Mouse (Mus musculus) kidney, postnatal 0 days (tissue): Measurements from ENCODE around the gene Rgl1. TPM values are rescaled to one million over a fixed set of nuclear protein-coding genes. Genes with fewer than 3 reads are reported as not detected.
"Not testable (repeated sequence)": the region's sequence is repeated elsewhere in the genome, so short reads cannot be mapped to it uniquely, and the experiment has no call there.

ENCODE experiments used
- ATAC-seq: fragments of 200-750 bp; cut with Nextera tagmentation; replicated peaks from 2 replicates; pipeline ENCODE4 v1.8.0; 2017; ENCODE audit warnings: low read depth, moderate number of reproducible peaks, moderate TSS enrichment, moderate library complexity; ENCODE audit not compliant: low FRiP score
- DNase-seq: peaks from one replicate; pipeline ENCODE4 v3.0.0-alpha.2; 2016; ENCODE audit warnings: low spot score
- H3K27ac ChIP-seq: fragments of 300-500 bp; sonication (generic); 2 replicates; pipeline ENCODE4 v1.5.1; 2014; ENCODE audit warnings: mild to moderate bottlenecking
- H3K27me3 ChIP-seq: fragments of 300-500 bp; sonication (generic); 2 replicates; pipeline ENCODE4 v1.6.1; 2014; ENCODE audit warnings: low read length, mixed read lengths; ENCODE audit not compliant: insufficient read depth
- H3K36me3 ChIP-seq: fragments of 300-500 bp; sonication (generic); 2 replicates; pipeline ENCODE4 v1.6.1; 2014; ENCODE audit warnings: low read length, mixed read lengths; ENCODE audit not compliant: insufficient read depth
- H3K4me1 ChIP-seq: fragments of 300-500 bp; sonication (generic); replicated peaks from 2 replicates; pipeline ENCODE4 v1.6.1; 2014; ENCODE audit warnings: antibody characterized with exemption, low read length, mixed read lengths; ENCODE audit not compliant: insufficient read depth
- H3K4me2 ChIP-seq: fragments of 300-500 bp; sonication (generic); 2 replicates; pipeline ENCODE4 v1.6.1; 2014; ENCODE audit warnings: mild to moderate bottlenecking, low read length, moderate library complexity, mixed read lengths
- H3K4me3 ChIP-seq: fragments of 300-500 bp; sonication (generic); replicated peaks from 2 replicates; pipeline ENCODE4 v1.5.1; 2014; ENCODE audit warnings: low read depth, low read length
- H3K9ac ChIP-seq: fragments of 300-500 bp; sonication (generic); 2 replicates; pipeline ENCODE4 v1.6.1; 2014; ENCODE audit warnings: low read depth, low read length
- H3K9me3 ChIP-seq: fragments of 300-500 bp; sonication (generic); replicated peaks from 2 replicates; pipeline ENCODE4 v1.6.1; 2016; ENCODE audit warnings: low read length, inconsistent platforms, mixed read lengths
- CTCF ChIP-seq: IDR thresholded peaks from 2 replicates; pipeline ENCODE4 v1.5.1; 2016; ENCODE audit warnings: antibody characterized with exemption, low read depth, mild to moderate bottlenecking, moderate library complexity
- WGBS: fragments of 180-500 bp; shearing (Covaris S2); extraction: QIAGEN DNeasy Blood & Tissue Kit; methylation state at CpG from one replicate; pipeline ENCODE4 v1.1.7; 2014; 5-methylcytosine and 5-hydroxymethylcytosine counted together
- polyA plus RNA-seq: library from polyadenylated mRNA; unstranded; fragments of >200 nt; fragmentation: Nextera tagmentation; extraction: Ambion mirVana; gene quantifications from 2 replicates; pipeline ENCODE4 v1.2.1, GENCODE M21; 2015

The Rgl1 gene
- polyA plus RNA-seq, 1 experiment from 2014 or later, result 59.4 TPM

DNA sequence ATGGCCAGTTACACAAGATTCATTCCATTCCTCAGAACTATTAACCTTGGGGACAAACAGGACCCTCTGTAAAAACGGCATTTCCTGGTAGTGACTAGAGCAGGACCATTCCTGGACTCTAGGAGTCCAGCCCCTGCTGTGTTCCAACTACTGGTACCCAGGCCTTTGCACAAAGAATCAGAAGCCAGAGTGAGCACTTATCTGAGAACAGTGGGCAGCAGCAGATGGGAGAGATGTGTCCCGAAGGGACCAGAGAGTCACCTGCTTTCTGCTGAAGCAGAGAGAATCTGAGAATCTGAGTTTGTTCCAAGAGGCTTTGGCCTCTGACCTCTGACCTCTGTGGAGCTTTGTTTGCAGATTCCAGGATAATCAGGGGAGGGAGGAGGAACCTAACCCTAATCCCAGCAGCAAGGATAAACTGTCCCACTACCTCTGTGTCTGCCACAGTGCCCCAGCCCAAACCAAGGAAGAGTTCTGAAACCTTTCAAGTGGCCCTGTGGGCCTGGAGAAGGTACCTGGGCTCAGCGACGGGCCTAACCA is 22.0 kb upstream of the Rgl1 start:
- Histone ChIP-seq H3K36me3 (no peaks in the 10 kb centered on the region), H3K4me1 (peaks cover 7% of the 10 kb centered on the region), H3K9ac (no peak overlapping the region), H3K27ac (no peak overlapping the region), H3K27me3 (no peaks in the 10 kb centered on the region), H3K9me3 (no peaks in the 10 kb centered on the region), H3K4me2 (no peak overlapping the region), H3K4me3 (no peak overlapping the region)
- DNase-seq, result no peak
- 49% methylated on average over 4 of the region's 4 CpGs for WGBS
- no peak for ATAC-seq
- TF ChIP-seq CTCF, result no peak

DNA sequence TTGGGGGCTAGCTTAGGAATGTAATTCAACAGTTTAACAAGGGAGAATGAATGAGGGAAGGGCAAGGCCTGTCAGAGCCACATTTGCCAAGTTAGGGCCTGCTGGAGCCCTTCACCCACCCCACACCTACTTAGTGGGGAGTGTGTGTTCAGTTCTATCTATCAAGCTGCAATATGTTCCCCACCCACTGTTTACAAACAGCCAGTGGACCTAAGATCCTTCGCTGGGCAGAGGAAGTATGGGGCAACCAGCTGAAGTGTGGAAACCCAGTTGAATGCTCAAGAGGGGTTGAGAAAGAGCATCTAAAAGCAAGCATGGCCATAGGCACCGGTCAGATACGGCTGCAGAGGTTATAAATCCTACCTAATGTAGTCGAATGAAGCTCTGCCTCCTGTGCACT is 20.8 kb upstream of the Rgl1 start:
- no peak for DNase-seq
- TF ChIP-seq CTCF, result no peak
- no peak overlapping the region for H3K4me3 ChIP-seq
- H3K9ac ChIP-seq, result no peak overlapping the region
- H3K9me3 ChIP-seq, result no peaks in the 10 kb centered on the region
- H3K36me3 ChIP-seq, result no peaks in the 10 kb centered on the region
- H3K4me2 ChIP-seq, result no peak overlapping the region
- WGBS, result 79% methylated on average over 4 of the region's 4 CpGs
- no peak overlapping the region for H3K27ac ChIP-seq
- no peaks in the 10 kb centered on the region for H3K27me3 ChIP-seq
- peaks cover 7% of the 10 kb centered on the region for H3K4me1 ChIP-seq
- no peak for ATAC-seq

DNA sequence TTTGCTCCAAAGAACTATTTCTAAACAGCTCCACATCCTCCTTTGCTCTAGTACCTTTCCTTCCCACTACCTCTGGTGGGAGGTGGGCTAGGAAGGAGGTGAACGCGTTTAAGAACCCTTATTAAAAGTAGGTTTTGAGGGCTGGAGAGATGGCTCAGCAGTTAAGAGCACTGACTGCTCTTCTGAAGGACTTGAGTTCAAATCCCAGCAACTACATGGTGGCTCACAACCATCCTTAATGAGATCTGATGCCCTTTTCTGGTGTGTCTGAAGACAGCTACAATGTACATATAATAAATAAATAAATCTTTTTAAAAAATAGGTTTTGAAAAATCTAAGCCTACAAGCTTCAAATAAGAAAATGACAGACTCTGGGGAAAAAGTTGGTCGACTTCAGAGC is 19.3 kb upstream of the Rgl1 start:
- ATAC-seq, H3K4me1 ChIP-seq, H3K9me3 ChIP-seq, H3K9ac ChIP-seq, H3K4me2 ChIP-seq, H3K27me3 ChIP-seq, H3K27ac ChIP-seq, DNase-seq, H3K36me3 ChIP-seq, H3K4me3 ChIP-seq: not testable (repeated sequence)
- 82% methylated on average over 3 of the region's 3 CpGs for WGBS

DNA sequence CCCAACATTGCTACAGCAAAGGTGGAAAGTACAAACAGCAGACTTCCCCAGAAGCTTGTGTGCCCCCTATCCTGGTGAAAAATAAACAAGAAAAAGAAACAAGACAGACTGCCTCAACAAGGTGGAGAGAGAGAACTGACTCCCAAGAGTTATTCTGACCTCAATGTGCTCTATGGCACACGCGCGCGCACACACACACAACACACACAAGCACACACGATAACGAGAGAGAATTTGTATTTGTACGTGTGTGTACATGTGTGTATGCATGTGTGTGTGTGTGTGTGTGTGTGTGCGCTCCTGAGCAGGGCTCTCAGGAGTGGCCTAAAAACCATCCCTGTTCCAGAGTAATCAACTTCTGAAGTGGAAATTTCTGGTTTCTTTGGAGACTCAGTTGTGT is 18.5 kb upstream of the Rgl1 start:
- Histone ChIP-seq H3K27ac (no peak overlapping the region), H3K9ac (no peak overlapping the region), H3K4me2 (no peak overlapping the region), H3K9me3 (no peaks in the 10 kb centered on the region), H3K4me3 (no peak overlapping the region), H3K36me3 (no peaks in the 10 kb centered on the region), H3K4me1 (no peaks in the 10 kb centered on the region), H3K27me3 (no peaks in the 10 kb centered on the region)
- DNase-seq (no peak), ATAC-seq (no peak)
- WGBS, result 97% methylated on average over 8 of the region's 8 CpGs
- no peak for TF ChIP-seq CTCF

DNA sequence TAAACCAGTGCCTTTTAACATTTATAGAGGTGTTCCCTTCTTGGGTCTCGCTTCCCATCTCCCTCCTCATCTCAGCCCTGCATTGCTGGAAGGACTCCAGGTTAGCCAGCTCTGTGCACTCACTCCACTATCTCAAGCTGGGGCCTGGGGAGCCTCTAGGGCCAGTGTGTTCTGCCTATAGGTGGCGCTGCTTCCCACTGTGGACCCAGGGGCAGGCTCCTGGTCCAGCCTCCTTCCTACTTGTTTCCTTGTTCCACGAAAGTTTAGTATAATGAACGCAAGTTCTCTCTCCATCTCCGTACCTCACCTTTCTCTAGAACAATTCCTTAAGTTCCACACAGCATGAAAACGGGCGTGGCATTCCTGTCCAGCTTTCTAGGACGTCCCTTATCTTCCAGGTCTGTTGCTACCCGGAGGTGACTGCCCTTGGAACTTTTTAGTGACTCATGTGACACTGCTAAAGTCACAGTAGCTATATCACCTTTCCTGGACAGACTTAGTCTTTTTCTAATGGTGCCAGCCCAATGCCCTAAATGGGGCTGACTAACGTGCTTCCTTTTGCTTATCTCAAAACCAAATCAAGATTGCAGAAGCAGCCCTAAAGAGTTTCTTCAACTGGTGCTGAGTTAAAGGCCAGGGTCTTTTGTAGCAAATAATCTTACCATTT is 13.1 kb upstream of the Rgl1 start:
- no peaks in the 10 kb centered on the region for H3K9me3 ChIP-seq
- WGBS, result 29% methylated on average over 10 of the region's 10 CpGs
- H3K9ac ChIP-seq, result no peak overlapping the region
- H3K4me2 ChIP-seq, result no peak overlapping the region
- peaks cover 12% of the 10 kb centered on the region for H3K36me3 ChIP-seq
- TF ChIP-seq CTCF, result peak; percentile 76
- no peak overlapping the region for H3K27ac ChIP-seq
- peak; percentile 60 for DNase-seq
- H3K4me3 ChIP-seq, result no peak overlapping the region
- no peak for ATAC-seq
- H3K27me3 ChIP-seq, result no peaks in the 10 kb centered on the region
- H3K4me1 ChIP-seq, result no peaks in the 10 kb centered on the region

DNA sequence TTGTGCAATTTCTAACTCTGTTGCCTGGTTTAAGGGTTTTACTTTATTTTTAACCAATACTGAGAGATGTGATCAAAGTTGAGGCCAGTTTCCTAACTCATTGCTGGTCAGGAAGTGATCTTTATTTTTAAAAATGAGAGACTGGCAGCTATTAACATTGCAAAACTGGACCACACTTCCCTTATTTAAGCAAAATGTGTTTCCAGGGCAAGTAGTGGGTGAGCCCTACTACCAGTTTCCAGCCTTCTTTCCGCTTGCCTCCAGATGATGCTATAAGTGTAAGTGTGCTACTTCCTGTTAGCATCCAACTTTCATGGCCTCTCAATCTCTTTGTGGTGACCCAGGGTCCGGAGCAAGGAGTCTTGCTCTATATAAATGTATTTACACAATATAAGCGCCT is 8.4 kb upstream of the Rgl1 start:
- H3K4me2 ChIP-seq, H3K9ac ChIP-seq, ATAC-seq, H3K4me3 ChIP-seq, H3K27ac ChIP-seq, DNase-seq, H3K4me1 ChIP-seq, H3K27me3 ChIP-seq, H3K9me3 ChIP-seq: not testable (repeated sequence)
- WGBS, result 89% methylated on average over 3 of the region's 3 CpGs
- H3K36me3 ChIP-seq, result peaks cover 32% of the 10 kb centered on the region

DNA sequence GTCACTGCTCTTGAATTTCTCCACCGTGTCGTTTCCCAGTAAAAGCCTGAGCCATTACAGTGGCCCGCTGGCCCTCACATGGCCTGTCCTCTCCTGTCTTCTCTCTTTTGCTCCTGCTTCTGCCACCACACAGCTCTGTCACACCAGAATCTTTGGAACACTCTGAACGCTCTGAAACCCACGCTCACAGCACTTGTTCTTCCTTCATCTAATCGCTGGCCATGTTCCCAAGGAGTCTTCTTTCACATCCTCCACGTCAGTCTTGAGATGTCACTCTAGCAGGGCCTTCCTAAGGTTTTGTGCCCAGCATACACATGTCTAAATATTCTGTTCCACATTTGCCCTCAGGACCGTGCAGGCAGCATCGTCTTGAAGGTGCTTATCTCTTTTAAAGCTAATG is 4.9 kb upstream of the Rgl1 start:
- no peak overlapping the region for H3K9ac ChIP-seq
- H3K9me3 ChIP-seq, result no peaks in the 10 kb centered on the region
- DNase-seq, result no peak
- WGBS, result 91% methylated on average over 9 of the region's 9 CpGs
- no peak for TF ChIP-seq CTCF
- no peak for ATAC-seq
- H3K27me3 ChIP-seq, result no peaks in the 10 kb centered on the region
- no peaks in the 10 kb centered on the region for H3K4me1 ChIP-seq
- no peak overlapping the region for H3K4me2 ChIP-seq
- no peak overlapping the region for H3K4me3 ChIP-seq
- no peak overlapping the region for H3K27ac ChIP-seq
- H3K36me3 ChIP-seq, result peaks cover 33% of the 10 kb centered on the region
